Mouse (Mus musculus): Measurements from ENCODE around the gene Bloc1s5. TPM values are rescaled to one million over a fixed set of nuclear protein-coding genes. Genes with fewer than 3 reads are reported as not detected.
"Not testable (repeated sequence)": the region's sequence is repeated elsewhere in the genome, so short reads cannot be mapped to it uniquely, and the experiment has no call there.

Bloc1s5 gene
- total RNA-seq, 2 experiments from 2014 or later = 8.9 to 10.2 TPM

GRCm38 (mm10) chr13:38624292-38624902 is 10.5 kb downstream of the Bloc1s5 start:
- no peak for DNase-seq (ENCODE audit: low spot score)
- intact Hi-C loops (cut with DNase I) = no loop called here

- intact Hi-C loops (cut with DNase I) = no loop called here
- no peak for DNase-seq (ENCODE audit: low spot score)
These were observed 11.6 kb downstream of the Bloc1s5 start for GRCm38 (mm10) chr13:38623296-38623695.

DNA sequence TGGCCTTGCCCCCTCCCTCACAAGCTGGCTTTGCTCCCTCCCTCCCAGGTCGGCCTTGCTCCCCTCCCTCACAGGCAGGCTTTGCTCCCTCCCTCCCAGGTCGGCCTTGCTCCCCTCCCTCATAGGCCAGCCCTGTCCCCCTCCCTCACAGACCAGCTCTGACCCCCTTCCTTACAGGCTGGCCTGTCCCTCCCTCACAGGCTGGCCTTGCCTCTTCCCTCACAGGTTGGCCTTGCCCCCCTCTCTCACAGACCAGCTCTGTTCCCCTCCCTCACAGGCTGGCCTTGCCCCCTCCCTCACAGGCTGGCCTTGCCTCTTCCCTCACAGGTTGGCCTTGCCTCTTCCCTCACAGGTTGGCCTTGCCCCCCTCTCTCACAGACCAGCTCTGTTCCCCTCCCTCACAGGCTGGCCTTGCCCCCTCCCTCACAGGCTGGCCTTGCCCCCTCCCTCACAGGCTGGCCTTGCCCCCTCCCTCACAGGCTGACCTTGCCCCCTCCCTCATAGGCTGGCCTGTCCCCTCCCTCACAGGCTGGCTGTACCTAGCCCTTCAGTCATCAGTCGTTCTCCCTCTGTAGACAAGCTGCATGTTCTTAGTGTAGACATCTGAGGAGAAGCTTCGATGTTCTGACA is 16.8 kb downstream of the Bloc1s5 start:
- DNase-seq (ENCODE audit: low spot score); intact Hi-C loops (cut with DNase I): not testable (repeated sequence)

- intact Hi-C loops (cut with DNase I) = no loop called here
- DNase-seq (ENCODE audit: low spot score) = no peak
These were observed 18.0 kb downstream of the Bloc1s5 start for GRCm38 (mm10) chr13:38616887-38617286.

DNA sequence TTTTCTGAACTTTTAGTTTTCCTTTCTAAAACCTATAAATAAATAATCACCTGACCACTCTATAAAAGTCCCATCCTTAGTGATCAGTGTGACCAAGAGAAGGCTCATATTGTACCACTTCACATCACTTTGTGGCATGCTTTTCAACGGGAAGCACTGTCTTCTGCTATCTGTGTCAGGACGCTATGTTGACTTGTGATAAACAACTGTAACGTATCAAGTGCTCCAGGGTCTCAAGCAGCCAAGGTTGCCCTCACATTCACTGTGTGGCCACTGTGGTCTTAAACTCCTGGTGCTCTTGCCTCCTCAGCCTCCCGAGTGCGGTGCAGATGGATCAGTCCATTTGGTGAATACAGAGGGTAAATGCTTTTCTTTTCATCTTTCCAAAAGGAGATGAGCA is 19.3 kb downstream of the Bloc1s5 start:
- no peak for DNase-seq (ENCODE audit: low spot score)
- intact Hi-C loops (cut with DNase I) = no loop called here

DNA sequence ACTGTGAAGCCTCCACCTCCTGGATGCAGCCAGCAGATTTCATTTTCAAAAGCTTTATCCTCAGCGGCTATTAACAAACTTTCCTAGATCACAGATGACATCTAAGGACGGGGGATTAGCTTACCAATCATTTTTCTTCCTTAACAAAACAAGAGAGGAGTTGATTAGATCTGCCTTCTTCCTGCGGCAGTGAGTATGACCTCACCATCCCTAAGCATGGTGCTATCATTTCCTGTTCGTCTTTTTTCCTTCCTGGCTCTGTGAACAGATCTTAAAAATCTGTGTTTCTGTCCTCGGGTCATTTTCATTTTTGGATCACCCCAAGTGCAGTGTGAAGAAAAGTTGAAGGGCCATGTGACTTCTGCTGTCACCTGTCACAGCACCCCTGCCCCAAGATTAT is 20.6 kb downstream of the Bloc1s5 start:
- intact Hi-C loops (cut with DNase I) = no loop called here

GRCm38 (mm10) chr13:38613583-38613982 is 21.3 kb downstream of the Bloc1s5 start:
- intact Hi-C loops (cut with DNase I) = no loop called here
- no peak for DNase-seq (ENCODE audit: low spot score)

More for the DNA sequence above, 20.6 kb downstream of the Bloc1s5 start:
- no peak for DNase-seq (ENCODE audit: low spot score)

GRCm38 (mm10) chr13:38612608-38613007 is 22.3 kb downstream of the Bloc1s5 start:
- intact Hi-C loops (cut with DNase I) = no loop called here
- DNase-seq (ENCODE audit: low spot score) = no peak

GRCm38 (mm10) chr13:38612179-38612578 is 22.7 kb downstream of the Bloc1s5 start:
- intact Hi-C loops (cut with DNase I) = no loop called here
- DNase-seq (ENCODE audit: low spot score) = no peak

GRCm38 (mm10) chr13:38610336-38610735 is 24.6 kb downstream of the Bloc1s5 start:
- intact Hi-C loops (cut with DNase I) = no loop called here
- no peak for DNase-seq (ENCODE audit: low spot score)

DNA sequence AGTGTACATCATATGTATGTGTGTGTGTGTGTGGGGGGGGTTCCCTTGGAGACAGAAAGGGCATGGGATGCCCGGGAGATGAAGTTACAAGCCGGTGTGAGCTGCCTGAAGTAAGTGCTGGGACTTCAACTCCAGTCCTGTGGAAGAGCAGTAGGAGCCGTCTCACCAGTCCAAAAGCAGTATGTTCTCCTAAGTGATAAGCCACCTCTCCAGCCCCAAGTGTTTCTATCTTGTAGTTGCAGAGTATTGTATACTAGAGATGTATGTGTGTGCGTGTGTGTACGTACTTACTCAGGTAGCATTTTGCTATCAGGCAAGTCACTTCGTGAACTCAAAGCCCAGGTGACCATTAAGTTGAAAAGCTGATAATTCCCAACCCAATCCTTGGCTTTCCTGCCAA is 27.8 kb downstream of the Bloc1s5 start:
- no peak for DNase-seq (ENCODE audit: low spot score)
- intact Hi-C loops (cut with DNase I) = no loop called here

DNA sequence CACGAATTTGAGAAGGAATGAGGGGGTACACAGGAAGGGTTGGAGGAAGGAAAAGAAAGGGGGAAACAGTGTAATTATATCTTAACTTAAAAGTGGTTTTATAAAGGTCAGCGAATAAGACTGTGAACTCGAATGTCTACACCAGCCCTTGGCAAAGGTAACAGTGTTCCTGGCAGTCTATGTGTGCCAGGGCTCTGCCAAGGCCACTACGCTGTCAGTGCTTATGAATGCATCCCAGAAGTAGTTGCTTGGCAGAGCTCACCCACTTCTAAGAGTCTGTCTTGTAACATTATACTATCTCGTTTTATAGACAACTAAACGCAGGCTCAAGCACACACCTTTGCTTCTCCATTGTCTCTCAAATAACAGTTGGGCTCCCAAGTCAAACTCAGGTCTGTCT is 29.6 kb downstream of the Bloc1s5 start:
- intact Hi-C loops (cut with DNase I) = no loop called here
- DNase-seq (ENCODE audit: low spot score) = no peak

GRCm38 (mm10) chr13:38602966-38603365 is 31.9 kb downstream of the Bloc1s5 start:
- intact Hi-C loops (cut with DNase I) = no loop called here
- no peak for DNase-seq (ENCODE audit: low spot score)

- DNase-seq (ENCODE audit: low spot score) = no peak
- intact Hi-C loops (cut with DNase I) = no loop called here
These were observed 32.6 kb downstream of the Bloc1s5 start for GRCm38 (mm10) chr13:38602243-38602832.

- intact Hi-C loops (cut with DNase I) = no loop called here
- no peak for DNase-seq (ENCODE audit: low spot score)
These were observed 34.1 kb downstream of the Bloc1s5 start for GRCm38 (mm10) chr13:38600811-38601210.

GRCm38 (mm10) chr13:38597076-38597475 is 37.8 kb downstream of the Bloc1s5 start:
- no peak for DNase-seq (ENCODE audit: low spot score)
- intact Hi-C loops (cut with DNase I) = loop anchor here (1.0 to 5.0 kb wide), 2 partner anchors 255 to 530 kb away; no protein-coding TSS in a partner anchor

- no peak for DNase-seq (ENCODE audit: low spot score)
- intact Hi-C loops (cut with DNase I) = loop anchor here (5.0 kb wide), 1 partner anchor 529 kb away; no protein-coding TSS in a partner anchor
These were observed 38.4 kb downstream of the Bloc1s5 start for GRCm38 (mm10) chr13:38596461-38596860.

GRCm38 (mm10) chr13:38593114-38593513 is 41.8 kb downstream of the Bloc1s5 start:
- peak; percentile 51 for DNase-seq (ENCODE audit: low spot score)
- intact Hi-C loops (cut with DNase I) = no loop called here

DNA sequence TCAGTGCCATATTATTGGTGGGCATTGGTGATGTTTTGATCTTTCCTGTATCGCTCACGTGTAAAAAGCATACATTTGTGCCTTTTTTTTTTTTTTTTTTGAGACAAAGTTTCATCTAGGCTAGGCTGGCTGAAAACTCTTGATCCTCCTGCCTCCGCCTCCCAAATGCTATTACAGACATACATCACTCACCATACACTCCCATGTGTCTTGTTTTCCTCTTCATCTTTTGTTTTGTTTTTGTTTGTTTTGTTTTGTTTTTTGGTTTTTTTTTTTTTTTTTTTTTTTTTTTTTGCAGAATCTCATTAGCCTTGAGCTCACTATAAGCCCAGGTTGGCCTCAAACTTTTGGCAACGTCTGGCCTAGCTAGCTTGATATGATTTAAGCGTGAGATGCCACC is 47.6 kb downstream of the Bloc1s5 start:
- intact Hi-C loops (cut with DNase I) = no loop called here
- DNase-seq (ENCODE audit: low spot score) = no peak

- intact Hi-C loops (cut with DNase I) = no loop called here
- no peak for DNase-seq (ENCODE audit: low spot score)
These were observed 48.5 kb downstream of the Bloc1s5 start for GRCm38 (mm10) chr13:38586451-38586850.

DNA sequence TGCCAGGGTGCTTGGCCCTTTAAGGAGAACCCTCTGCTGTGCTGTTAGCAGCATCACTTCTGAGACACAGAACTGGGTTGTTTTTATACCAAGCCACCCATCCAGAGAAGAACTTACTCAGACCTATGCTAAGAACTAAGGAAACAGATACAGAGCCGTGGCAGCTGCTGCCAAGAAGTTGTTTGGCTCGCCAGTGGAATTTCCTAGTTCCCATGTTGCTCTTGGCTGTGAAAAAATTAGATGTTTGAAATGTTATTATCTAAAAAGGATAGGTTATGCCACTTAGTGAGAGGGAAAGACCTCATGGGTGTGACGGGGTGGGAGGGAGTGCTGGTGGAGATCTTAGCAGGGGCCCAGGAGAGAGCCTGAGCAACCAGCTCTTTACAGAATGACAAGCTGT is 52.1 kb downstream of the Bloc1s5 start:
- intact Hi-C loops (cut with DNase I) = loop anchor here (5.0 kb wide), 1 partner anchor 75 kb away; no protein-coding TSS in a partner anchor

More for the DNA sequence above, 52.1 kb downstream of the Bloc1s5 start:
- DNase-seq (ENCODE audit: low spot score) = peak; percentile 30

Data from heart, postnatal 25 days (tissue).